Mouse (Mus musculus): ENCODE data around the gene Zfp217. TPM values are rescaled to one million over a fixed set of nuclear protein-coding genes. Genes with fewer than 3 reads are reported as not detected.

The Zfp217 gene
- total and polyA plus RNA-seq, 2 experiments from 2014 or later, result 0.44 to 3.8 TPM

GRCm38 (mm10) chr2:170070641-170071241 lies 77.2 kb downstream of the Zfp217 start:
- 0 out of 2 replicates have a peak, but pooled peaks cover 4% of the 10 kb centered on the region for H3K9me3 ChIP-seq (ENCODE audit: low read length)
- DNase-seq (ENCODE audit: low spot score) (peak; percentile 26), ATAC-seq (ENCODE audit: low FRiP score) (no peak)
- H3K36me3 ChIP-seq (ENCODE audit: insufficient read depth, low read length), result no peaks in the 10 kb centered on the region
- no peak overlapping the region for H3K9ac ChIP-seq (replicated peaks; ENCODE audit: low read length, poor library complexity, severe bottlenecking)
- no peak overlapping the region for H3K27ac ChIP-seq (ENCODE audit: low read depth, low read length)
- H3K4me3 ChIP-seq (ENCODE audit: low read depth, low read length), result no peak overlapping the region
- no peak overlapping the region for H3K4me2 ChIP-seq (ENCODE audit: low read depth, low read length, poor library complexity, severe bottlenecking)
- WGBS, result 63% methylated on average over 15 of the region's 15 CpGs
- no peak for TF ChIP-seq CTCF (IDR thresholded peaks at IDR 0.05)
- H3K4me1 ChIP-seq (ENCODE audit: insufficient read depth, low read length), result no peaks in the 10 kb centered on the region
- no peaks in the 10 kb centered on the region for H3K27me3 ChIP-seq (ENCODE audit: insufficient read depth, low read length)

GRCm38 (mm10) chr2:170069976-170070375 lies 77.9 kb downstream of the Zfp217 start:
- TF ChIP-seq CTCF (IDR thresholded peaks at IDR 0.05), result no peak
- Histone ChIP-seq H3K27ac (ENCODE audit: low read depth, low read length) (no peak overlapping the region), H3K9me3 (ENCODE audit: low read length) (0 out of 2 replicates have a peak, but pooled peaks cover 4% of the 10 kb centered on the region), H3K36me3 (ENCODE audit: insufficient read depth, low read length) (no peaks in the 10 kb centered on the region), H3K27me3 (ENCODE audit: insufficient read depth, low read length) (no peaks in the 10 kb centered on the region), H3K4me3 (ENCODE audit: low read depth, low read length) (no peak overlapping the region), H3K4me1 (ENCODE audit: insufficient read depth, low read length) (no peaks in the 10 kb centered on the region), H3K4me2 (ENCODE audit: low read depth, low read length, poor library complexity, severe bottlenecking) (no peak overlapping the region), H3K9ac (replicated peaks; ENCODE audit: low read length, poor library complexity, severe bottlenecking) (no peak overlapping the region)
- WGBS, result 90% methylated on average over 5 of the region's 5 CpGs
- ATAC-seq (ENCODE audit: low FRiP score) (no peak), DNase-seq (ENCODE audit: low spot score) (no peak)

- 66% methylated on average over 3 of the region's 3 CpGs for WGBS
- H3K27me3 ChIP-seq (ENCODE audit: insufficient read depth, low read length), result no peaks in the 10 kb centered on the region
- no peak overlapping the region for H3K27ac ChIP-seq (ENCODE audit: low read depth, low read length)
- no peak for TF ChIP-seq CTCF (IDR thresholded peaks at IDR 0.05)
- H3K4me2 ChIP-seq (ENCODE audit: low read depth, low read length, poor library complexity, severe bottlenecking), result no peak overlapping the region
- no peak for DNase-seq (ENCODE audit: low spot score)
- H3K9ac ChIP-seq (replicated peaks; ENCODE audit: low read length, poor library complexity, severe bottlenecking), result no peak overlapping the region
- 0 out of 2 replicates have a peak, but pooled peaks cover 4% of the 10 kb centered on the region for H3K9me3 ChIP-seq (ENCODE audit: low read length)
- ATAC-seq (ENCODE audit: low FRiP score), result no peak
- no peaks in the 10 kb centered on the region for H3K4me1 ChIP-seq (ENCODE audit: insufficient read depth, low read length)
- H3K4me3 ChIP-seq (ENCODE audit: low read depth, low read length), result no peak overlapping the region
- H3K36me3 ChIP-seq (ENCODE audit: insufficient read depth, low read length), result no peaks in the 10 kb centered on the region
These were observed 85.5 kb downstream of the Zfp217 start for GRCm38 (mm10) chr2:170062378-170062777.

GRCm38 (mm10) chr2:170060066-170060465 lies 87.8 kb downstream of the Zfp217 start:
- H3K4me1 ChIP-seq (ENCODE audit: insufficient read depth, low read length), result no peaks in the 10 kb centered on the region
- H3K4me2 ChIP-seq (ENCODE audit: low read depth, low read length, poor library complexity, severe bottlenecking), result no peak overlapping the region
- WGBS, result 65% methylated on average over 4 of the region's 4 CpGs
- no peak for DNase-seq (ENCODE audit: low spot score)
- TF ChIP-seq CTCF (IDR thresholded peaks at IDR 0.05), result peak; percentile 64
- no peak overlapping the region for H3K4me3 ChIP-seq (ENCODE audit: low read depth, low read length)
- no peaks in the 10 kb centered on the region for H3K36me3 ChIP-seq (ENCODE audit: insufficient read depth, low read length)
- H3K9me3 ChIP-seq (ENCODE audit: low read length), result no peaks in the 10 kb centered on the region
- H3K27me3 ChIP-seq (ENCODE audit: insufficient read depth, low read length), result no peaks in the 10 kb centered on the region
- no peak overlapping the region for H3K9ac ChIP-seq (replicated peaks; ENCODE audit: low read length, poor library complexity, severe bottlenecking)
- no peak overlapping the region for H3K27ac ChIP-seq (ENCODE audit: low read depth, low read length)
- no peak for ATAC-seq (ENCODE audit: low FRiP score)

GRCm38 (mm10) chr2:170058774-170059173 lies 89.1 kb downstream of the Zfp217 start:
- TF ChIP-seq CTCF (IDR thresholded peaks at IDR 0.05), result no peak
- Histone ChIP-seq H3K36me3 (ENCODE audit: insufficient read depth, low read length) (no peaks in the 10 kb centered on the region), H3K4me1 (ENCODE audit: insufficient read depth, low read length) (no peaks in the 10 kb centered on the region), H3K4me3 (ENCODE audit: low read depth, low read length) (no peak overlapping the region), H3K9me3 (ENCODE audit: low read length) (no peaks in the 10 kb centered on the region), H3K27me3 (ENCODE audit: insufficient read depth, low read length) (no peaks in the 10 kb centered on the region), H3K27ac (ENCODE audit: low read depth, low read length) (no peak overlapping the region), H3K4me2 (ENCODE audit: low read depth, low read length, poor library complexity, severe bottlenecking) (no peak overlapping the region), H3K9ac (replicated peaks; ENCODE audit: low read length, poor library complexity, severe bottlenecking) (no peak overlapping the region)
- DNase-seq (ENCODE audit: low spot score) (peak; percentile 66), ATAC-seq (ENCODE audit: low FRiP score) (no peak)
- 85% methylated on average over 14 of the region's 14 CpGs for WGBS
